In the genomic region with DNA sequence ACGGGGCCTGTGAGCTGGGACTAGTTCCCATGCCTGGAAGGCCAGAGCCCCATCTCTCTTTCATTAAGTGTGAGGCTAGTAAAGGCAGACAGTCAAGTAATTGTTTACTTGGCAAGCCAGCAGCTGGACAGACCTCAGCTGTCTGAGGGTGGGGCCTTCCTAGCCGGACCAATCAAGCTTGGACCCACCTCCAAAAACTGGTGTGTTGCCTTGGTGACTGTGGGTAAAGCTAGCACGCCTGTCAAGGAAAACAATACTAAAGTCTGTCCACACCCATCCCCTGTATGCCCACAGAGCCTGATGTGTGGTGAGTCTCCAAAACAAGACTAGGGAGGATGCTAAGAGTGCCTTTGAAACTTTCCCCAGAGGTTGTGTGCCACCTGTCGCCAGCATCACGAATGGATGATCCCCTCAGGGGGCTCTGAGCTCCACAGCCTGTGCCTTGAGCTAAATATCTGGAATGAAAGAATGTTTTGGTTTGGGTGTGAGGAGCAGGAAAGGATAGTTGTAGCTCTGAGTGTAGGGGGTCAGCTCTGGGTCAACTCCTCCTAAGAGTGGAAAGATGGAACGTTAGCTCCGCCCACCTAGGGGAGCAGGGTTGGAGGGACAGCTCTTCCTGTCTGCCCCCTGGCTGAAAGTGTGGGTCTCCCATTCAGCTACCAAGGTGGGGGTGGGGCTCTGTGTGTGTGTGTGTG, we compare ENCODE assay signal across 7 mouse cellular contexts. TPM values are rescaled to one million over a fixed set of nuclear protein-coding genes. Genes with fewer than 3 reads are reported as not detected.
DNase-seq lines count a peak whose midpoint lies in the region; ATAC-seq and TF ChIP-seq lines count a peak whose summit lies in the region.

No protein-coding gene starts in this region.

- dilution Hi-C loops in CH12.LX (cut with MboI; ENCODE audit: extremely low pct_ligation_motif_present, extremely low pct_unique_long_range_greater_than_20kb, low sequenced_read_pairs), result no loop called here

- intact Hi-C loops in left cerebral cortex, postnatal 36 days (cut with DNase I), result no loop called here

- no peak for TF ChIP-seq RAD21 in CH12.LX (IDR thresholded peaks at IDR 0.05; ENCODE audit: low read depth, low read length)

- TF ChIP-seq CTCF in CH12.LX (conservative IDR thresholded peaks at IDR 0.05 in 1 of 2, IDR thresholded peaks at IDR 0.05 in 1 of 2; ENCODE audit: low read depth in 2 of 2, low read length in 2 of 2), result no peak

- 13% methylated on average over 7 of the region's 7 CpGs for WGBS in intestine, embryonic 14.5 days
- 31% methylated on average over 7 of the region's 7 CpGs for WGBS in liver, embryonic 16.5 days (ENCODE audit: insufficient replicate concordance)
- WGBS in neural tube, embryonic 14.5 days, result 32% methylated on average over 7 of the region's 7 CpGs

- no peak for TF ChIP-seq POLR2A in CH12.LX (IDR thresholded peaks at IDR 0.05; ENCODE audit: low read depth, low read length)

- no peaks in the 10 kb centered on the region for H3K79me2 ChIP-seq in CH12.LX (replicated peaks; ENCODE audit: control insufficient read depth, extremely low read depth, insufficient read depth, poor library complexity, severe bottlenecking)

- no peak overlapping the region for H3K9ac ChIP-seq in CH12.LX (ENCODE audit: insufficient read depth, low read depth)
- no peak overlapping the region; the same call in 1 of the 2 replicates for H3K9ac ChIP-seq in intestine, embryonic 14.5 days (ENCODE audit: low read length)
- H3K9ac ChIP-seq in liver, embryonic 16.5 days (ENCODE audit: low read depth, low read length), result no peak overlapping the region
- no peak overlapping the region for H3K9ac ChIP-seq in neural tube, embryonic 14.5 days (replicated peaks; ENCODE audit: low read depth, low read length)

- H3K36me3 ChIP-seq in CH12.LX (replicated peaks in 1 of 2; ENCODE audit: control insufficient read depth in 1 of 2, insufficient read depth in 1 of 2, low read length in 1 of 2), result no peaks in the 10 kb centered on the region
- H3K36me3 ChIP-seq in intestine, embryonic 14.5 days (ENCODE audit: control insufficient read depth, insufficient read depth, low read length), result no peaks in the 10 kb centered on the region
- H3K36me3 ChIP-seq in liver, embryonic 16.5 days (ENCODE audit: control insufficient read depth, insufficient read depth), result no peaks in the 10 kb centered on the region
- no peaks in the 10 kb centered on the region for H3K36me3 ChIP-seq in neural tube, embryonic 14.5 days (ENCODE audit: control insufficient read depth, insufficient read depth, low read length)

- peak; percentile 60 for DNase-seq in CH12.LX (ENCODE audit: extremely low read depth)
- peak; percentile 48 to 58 for DNase-seq in adrenal gland, postnatal 36 days
- DNase-seq in gastrocnemius, postnatal 25 days, result peak; percentile 82
- peak; percentile 77 for DNase-seq in intestine, embryonic 14.5 days (ENCODE audit: low spot score)
- no peak for DNase-seq in left cerebral cortex, postnatal 36 days (ENCODE audit: low spot score in 2 of 2)

- peaks cover 27 to 48% of the 10 kb centered on the region in 2 experiments for H3K4me1 ChIP-seq in CH12.LX (ENCODE audit: control insufficient read depth in 1 of 2, insufficient read depth in 2 of 2)
- H3K4me1 ChIP-seq in intestine, embryonic 14.5 days (replicated peaks; ENCODE audit: control insufficient read depth, insufficient read depth, low read length), result peaks cover 78% of the 10 kb centered on the region
- H3K4me1 ChIP-seq in liver, embryonic 16.5 days (ENCODE audit: control insufficient read depth, low read depth, low read length), result peaks cover 50% of the 10 kb centered on the region
- 0 out of 2 replicates have a peak, but pooled peaks cover 10% of the 10 kb centered on the region for H3K4me1 ChIP-seq in neural tube, embryonic 14.5 days (ENCODE audit: control insufficient read depth, insufficient read depth, low read length)

- H3K4me2 ChIP-seq in CH12.LX (ENCODE audit: insufficient read depth, low read depth, poor library complexity, severe bottlenecking), result peak overlapping the region; percentile 85; the same call in 1 of the 2 replicates
- peak overlapping the region; percentile 45 for H3K4me2 ChIP-seq in intestine, embryonic 14.5 days (ENCODE audit: low read length)
- peak overlapping the region; percentile 83; the same call in 1 of the 2 replicates for H3K4me2 ChIP-seq in liver, embryonic 16.5 days (ENCODE audit: low read depth, low read length)
- no peak overlapping the region for H3K4me2 ChIP-seq in neural tube, embryonic 14.5 days (ENCODE audit: low read depth, low read length)

- no peak overlapping the region for H3K4me3 ChIP-seq in CH12.LX (replicated peaks in 1 of 3; ENCODE audit: low read depth in 2 of 3, low read length in 2 of 3, poor library complexity in 1 of 3)
- H3K4me3 ChIP-seq in intestine, embryonic 14.5 days (ENCODE audit: low read depth, low read length), result no peak overlapping the region
- H3K4me3 ChIP-seq in liver, embryonic 16.5 days (ENCODE audit: low read depth, low read length), result no peak overlapping the region
- no peak overlapping the region for H3K4me3 ChIP-seq in neural tube, embryonic 14.5 days (ENCODE audit: low read depth, low read length)

- H3K27me3 ChIP-seq in CH12.LX (replicated peaks), result peaks cover 14% of the 10 kb centered on the region
- H3K27me3 ChIP-seq in intestine, embryonic 14.5 days (replicated peaks; ENCODE audit: control insufficient read depth, insufficient read depth, low read length), result no peaks in the 10 kb centered on the region
- H3K27me3 ChIP-seq in liver, embryonic 16.5 days (ENCODE audit: control insufficient read depth, insufficient read depth, low read depth, low read length), result no peaks in the 10 kb centered on the region
- H3K27me3 ChIP-seq in neural tube, embryonic 14.5 days (ENCODE audit: control insufficient read depth, insufficient read depth, low read length), result no peaks in the 10 kb centered on the region

- H3K9me3 ChIP-seq in CH12.LX (replicated peaks; ENCODE audit: low read length), result no peaks in the 10 kb centered on the region
- H3K9me3 ChIP-seq in intestine, embryonic 14.5 days (ENCODE audit: control insufficient read depth, low read length), result no peaks in the 10 kb centered on the region
- H3K9me3 ChIP-seq in liver, embryonic 16.5 days (replicated peaks; ENCODE audit: control insufficient read depth, low read length), result no peaks in the 10 kb centered on the region
- no peaks in the 10 kb centered on the region for H3K9me3 ChIP-seq in neural tube, embryonic 14.5 days (ENCODE audit: control insufficient read depth, low read length)

- ATAC-seq in intestine, embryonic 14.5 days (replicated peaks; ENCODE audit: low FRiP score, low TSS enrichment, low read depth), result peak; percentile 57
- ATAC-seq in liver, embryonic 16.5 days (ENCODE audit: low read depth), result peak; percentile 18; the same call in 1 of the 2 replicates
- ATAC-seq in neural tube, embryonic 14.5 days (ENCODE audit: low read depth), result peak; percentile 44; the same call in 1 of the 2 replicates

- no peak for TF ChIP-seq EP300 in CH12.LX (IDR thresholded peaks at IDR 0.05; ENCODE audit: low read length)

- in situ Hi-C loops in CH12.LX (cut with MboI; ENCODE audit: low pct_ligation_motif_present, low pct_unique_long_range_greater_than_20kb, low sequenced_read_pairs), result loop anchor here (5.0 kb wide), 1 partner anchor 40 kb away; no protein-coding TSS in a partner anchor

- 0 out of 2 replicates have a peak overlapping the region, but pooled peaks have one; percentile 19 for H3K27ac ChIP-seq in CH12.LX (ENCODE audit: insufficient read depth, low read depth)
- peak overlapping the region; percentile 97 for H3K27ac ChIP-seq in intestine, embryonic 14.5 days (ENCODE audit: low read depth)
- peak overlapping the region; percentile 34; the same call in 1 of the 2 replicates for H3K27ac ChIP-seq in liver, embryonic 16.5 days (ENCODE audit: low read length)
- peak overlapping the region; percentile 45; the same call in 1 of the 2 replicates for H3K27ac ChIP-seq in neural tube, embryonic 14.5 days (ENCODE audit: low read depth, low read length)

TF ChIP-seq in CH12.LX, 34 proteins besides CTCF, POLR2A, EP300 and RAD21:
- no peak for TF ChIP-seq USF2 (conservative IDR thresholded peaks at IDR 0.05; ENCODE audit: low read depth, low read length)
- no peak for TF ChIP-seq RCOR1 (conservative IDR thresholded peaks at IDR 0.05; ENCODE audit: low read depth, low read length)
- TF ChIP-seq NRF1 (IDR thresholded peaks at IDR 0.05; ENCODE audit: low read depth, low read length), result no peak
- peak; percentile 88 for TF ChIP-seq SIN3A (IDR thresholded peaks at IDR 0.05; ENCODE audit: low read length)
- TF ChIP-seq MXI1 (IDR thresholded peaks at IDR 0.05; ENCODE audit: low read depth, low read length), result peak; percentile 77
TF ChIP-seq in CH12.LX: peak in this region for 2.

RNA-seq across cellular contexts. Expression of gene Vsir, which starts 5.3 kb away (rescaled TPM):
- 9.5 and 10.5 TPM in 2 replicates for total RNA-seq in CH12.LX (2012; rRNA removed)
- 5.5 and 6.3 TPM in 2 replicates for total RNA-seq in CH12.LX (2014; rRNA removed)
- polyA plus RNA-seq in CH12.LX (2012; ENCODE audit: insufficient read length, low read depth), result 3.6 and 4.7 TPM in 2 replicates
- 10 to 100 TPM; 10.0 to 16.9 TPM for total RNA-seq in adrenal gland, postnatal 36 days (2021)
- total RNA-seq in gastrocnemius, postnatal 25 days (2021), result 1 to 10 TPM; 7.0 to 7.4 TPM
- 6.0 and 6.1 TPM in 2 replicates for polyA plus RNA-seq in intestine, embryonic 14.5 days (2014; fragmentation: Nextera tagmentation; extraction: Ambion mirVana)
- 11.9 and 12.4 TPM in 2 replicates for polyA plus RNA-seq in liver, embryonic 16.5 days (2015; fragmentation: Nextera tagmentation; extraction: Ambion mirVana)
- polyA plus RNA-seq in neural tube, embryonic 14.5 days (2014; fragmentation: Nextera tagmentation; extraction: Ambion mirVana), result 2.0 and 2.4 TPM in 2 replicates
- total RNA-seq in left cerebral cortex, postnatal 36 days (2021), result 10 to 100 TPM; 25.2 to 27.8 TPM

RNA-seq across cellular contexts. Expression of gene Gm17455, which starts 47.6 kb away (rescaled TPM):
- total RNA-seq in CH12.LX (2012; rRNA removed), result not detected in 2 replicates
- total RNA-seq in CH12.LX (2014; rRNA removed), result not detected in 2 replicates
- not detected in 2 replicates for polyA plus RNA-seq in CH12.LX (2012; ENCODE audit: insufficient read length, low read depth)
- total RNA-seq in adrenal gland, postnatal 36 days (2021), result not detected
- total RNA-seq in gastrocnemius, postnatal 25 days (2021), result not detected
- 2.3 and 2.4 TPM in 2 replicates for polyA plus RNA-seq in intestine, embryonic 14.5 days (2014; fragmentation: Nextera tagmentation; extraction: Ambion mirVana)
- polyA plus RNA-seq in liver, embryonic 16.5 days (2015; fragmentation: Nextera tagmentation; extraction: Ambion mirVana), result not detected in 2 replicates
- polyA plus RNA-seq in neural tube, embryonic 14.5 days (2014; fragmentation: Nextera tagmentation; extraction: Ambion mirVana), result 17.7 and 20.0 TPM in 2 replicates
- not detected for total RNA-seq in left cerebral cortex, postnatal 36 days (2021)

Comparison
In these comparisons a context has a peak if more than half of its experiments do, and no peak if none do; other contexts are left out.
1. DNase-seq: peak in CH12.LX (single experiment), adrenal gland, postnatal 36 days (2 of 2), gastrocnemius, postnatal 25 days (single experiment) and intestine, embryonic 14.5 days (single experiment); none in left cerebral cortex, postnatal 36 days (0 of 2).
2. H3K27ac ChIP-seq: peak in every context shown above with its lines; median percentile 97 in intestine, embryonic 14.5 days; 45 in neural tube, embryonic 14.5 days; 34 in liver, embryonic 16.5 days; 19 in CH12.LX.
3. Peak in every context shown above with its lines, with median percentiles within 50 percentile points of each other: ATAC-seq.